Mouse (Mus musculus) v-Abl transformed pro-B cells (cell line): Measurements from ENCODE around the gene Mtfp1.
"Not testable (repeated sequence)": the region's sequence is repeated elsewhere in the genome, so short reads cannot be mapped to it uniquely, and the experiment has no call there.

Source experiments
- in situ Hi-C, 2 experiments: fragments of 400-800 bp; cut with MboI; formaldehyde crosslinking; loops; one replicate each; pipeline ENCODE4 v1.15.1; 2025; ENCODE audit not compliant: unreplicated experiment in 2 of 2

The Mtfp1 gene

DNA sequence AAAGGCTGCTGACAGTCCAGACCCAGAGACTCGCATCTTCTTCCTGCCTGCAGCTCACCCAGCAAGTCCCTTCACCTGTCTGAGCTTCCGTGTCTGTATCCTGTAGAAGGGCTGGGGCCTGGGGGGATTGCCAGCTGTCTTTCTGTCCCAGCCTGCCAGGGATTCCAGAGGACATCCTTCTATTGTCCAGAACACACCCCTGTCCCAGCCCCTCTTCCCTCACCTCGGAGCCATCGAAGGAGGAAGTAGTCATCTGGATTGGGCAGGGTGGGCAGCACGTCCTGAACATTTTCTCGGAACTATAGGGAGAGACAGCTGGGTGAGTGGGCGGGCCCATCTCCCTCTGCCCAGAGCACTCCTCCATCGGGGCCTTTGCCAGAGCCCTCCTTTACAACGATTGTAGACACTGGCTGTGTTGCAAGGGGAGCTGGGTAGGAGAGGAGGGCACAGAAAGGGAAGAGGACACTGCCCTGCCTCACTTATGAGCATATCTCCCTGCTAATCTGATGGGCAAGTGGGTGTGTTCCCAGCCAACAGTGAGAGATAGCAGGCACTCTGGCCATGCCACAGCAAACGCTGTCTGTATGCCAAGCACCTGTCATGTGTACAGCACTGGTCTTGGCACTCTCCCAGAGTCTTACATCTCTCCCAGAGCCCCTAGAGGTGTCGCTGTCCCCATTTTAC lies 21.4 kb upstream of the Mtfp1 start:
- in situ Hi-C loops: no loop called here

DNA sequence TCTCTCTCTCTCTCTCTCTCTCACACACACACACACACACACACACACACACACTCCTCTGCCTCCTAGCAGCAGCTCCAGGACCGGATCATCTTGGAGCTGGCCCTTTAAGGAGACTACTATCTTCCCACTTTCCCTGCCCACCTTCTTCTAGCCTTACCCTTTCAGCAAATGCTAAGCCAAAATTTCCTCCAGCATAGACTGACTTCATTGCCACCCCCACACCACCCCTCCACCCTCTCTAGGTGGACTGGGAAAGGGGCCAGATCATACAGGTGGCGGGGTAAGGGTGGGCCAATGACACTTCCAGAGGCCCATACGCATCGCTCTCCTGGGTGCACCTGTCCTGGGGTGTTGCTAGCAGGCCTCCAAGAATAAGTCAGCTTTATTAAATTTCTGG lies 20.2 kb upstream of the Mtfp1 start:
- in situ Hi-C loops: no loop called here

DNA sequence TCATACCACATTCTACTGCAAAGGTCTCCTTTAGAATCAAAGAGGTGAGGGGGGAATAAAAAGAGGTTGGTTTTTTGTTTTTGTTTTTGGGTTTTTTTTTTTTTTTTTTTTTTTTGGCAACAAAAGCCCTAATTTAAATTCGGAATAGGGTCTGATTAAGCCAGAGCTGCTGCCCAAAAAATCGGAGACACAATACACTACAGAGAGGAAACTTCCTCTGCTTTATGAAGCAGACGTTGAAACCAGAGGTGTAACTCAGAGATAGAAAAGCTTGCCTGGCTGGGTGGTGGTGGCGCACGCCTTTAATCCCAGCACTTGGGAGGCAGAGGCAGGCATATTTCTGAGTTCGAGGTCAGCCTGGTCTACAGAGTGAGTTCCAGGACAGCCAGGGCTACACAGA lies 19.3 kb upstream of the Mtfp1 start:
- in situ Hi-C loops: not testable (repeated sequence)

DNA sequence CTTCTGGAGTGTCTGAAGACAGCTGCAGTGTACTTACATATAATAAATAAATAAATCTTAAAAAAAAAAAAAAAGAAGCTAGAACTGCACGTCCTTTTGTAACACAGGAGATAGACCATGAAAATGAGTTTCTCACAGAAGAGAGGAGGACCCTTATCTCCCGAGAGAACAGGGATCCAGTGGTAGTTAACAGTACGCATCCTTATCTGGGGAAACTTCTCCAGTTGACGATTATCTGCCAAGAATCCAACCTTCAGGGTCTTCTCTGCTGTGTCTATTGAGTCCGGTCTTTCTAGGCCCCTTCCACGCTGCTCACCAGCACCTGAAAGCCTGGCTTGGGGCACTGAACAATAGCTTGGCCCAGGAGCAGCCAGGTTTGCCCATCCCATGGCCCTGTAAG lies 18.7 kb upstream of the Mtfp1 start:
- in situ Hi-C loops: no loop called here

DNA sequence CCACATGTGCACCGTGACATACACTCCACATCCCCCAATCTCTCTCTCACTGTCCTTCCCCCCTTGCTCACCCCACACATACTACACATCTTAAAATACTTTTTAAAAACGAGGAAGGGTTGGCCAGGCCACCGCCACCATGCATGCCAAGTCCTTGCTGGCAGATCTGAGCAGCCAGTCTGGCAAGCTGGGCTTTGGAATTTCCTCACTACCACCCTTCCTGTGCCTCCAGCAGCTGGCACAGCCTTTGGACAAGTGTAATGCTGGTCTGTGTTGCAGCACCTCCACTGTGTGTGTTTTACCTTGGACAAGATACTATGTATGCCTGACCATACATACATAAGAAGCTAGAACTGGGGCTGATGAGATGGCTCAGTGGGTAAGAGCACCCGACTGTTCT lies 18.3 kb upstream of the Mtfp1 start:
- in situ Hi-C loops: no loop called here

DNA sequence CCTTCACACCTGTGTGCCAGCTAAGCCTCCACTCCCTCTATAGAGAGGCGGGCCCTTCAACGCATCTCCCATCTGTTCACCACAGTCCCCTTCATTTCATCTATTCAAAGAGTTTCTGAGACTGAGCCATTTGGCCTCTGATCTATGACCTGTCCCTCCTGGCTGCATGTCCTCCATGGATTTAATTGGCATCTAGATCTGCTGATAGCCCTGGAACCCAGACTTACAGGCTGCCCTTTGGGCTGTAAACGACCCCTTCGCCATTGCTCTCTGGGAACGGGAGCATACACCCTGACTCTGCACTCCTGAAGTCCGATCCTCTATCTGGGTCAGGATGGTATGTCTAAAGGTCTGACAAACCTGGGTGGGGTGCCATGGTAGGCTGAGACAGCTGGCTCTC lies 17.6 kb upstream of the Mtfp1 start:
- in situ Hi-C loops: no loop called here

DNA sequence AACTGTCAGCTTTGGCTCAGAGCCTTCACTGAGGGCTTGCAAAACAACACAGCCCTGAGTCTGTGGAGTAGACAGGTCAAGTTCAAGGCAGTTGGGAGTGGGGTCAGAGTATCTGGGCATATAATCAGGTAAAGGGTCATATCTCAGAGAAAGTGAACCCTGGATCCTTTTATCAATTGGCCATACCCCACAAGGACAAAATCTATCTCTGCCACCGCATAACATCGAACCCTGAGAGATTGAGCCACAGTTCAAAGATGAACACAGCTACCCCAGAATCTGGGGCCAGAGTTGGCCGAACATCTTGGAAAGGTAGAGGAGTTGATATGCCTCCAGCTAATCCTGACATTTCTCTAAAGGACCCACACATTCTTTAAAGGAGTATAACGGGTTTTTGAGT lies 16.8 kb upstream of the Mtfp1 start:
- in situ Hi-C loops: no loop called here

DNA sequence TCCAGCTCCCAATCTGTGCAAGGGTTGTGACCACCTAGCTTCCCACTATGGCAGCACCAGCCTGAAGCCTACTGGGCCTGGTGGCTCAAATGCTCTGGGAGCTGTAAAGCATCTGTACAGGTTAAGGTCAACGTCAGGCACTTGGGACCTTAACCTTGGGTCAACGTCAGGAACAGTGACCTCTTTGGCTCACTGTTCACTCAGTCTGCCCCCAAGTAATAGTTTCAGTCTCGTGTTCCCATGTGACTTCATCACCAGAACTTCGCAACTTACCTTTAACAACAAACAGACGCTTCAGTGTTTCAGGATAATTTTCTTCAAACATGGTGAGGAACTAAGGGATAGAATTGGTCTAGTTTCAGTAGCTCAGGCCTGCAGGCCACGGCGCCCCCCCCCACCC lies 13.4 kb upstream of the Mtfp1 start:
- in situ Hi-C loops: no loop called here

DNA sequence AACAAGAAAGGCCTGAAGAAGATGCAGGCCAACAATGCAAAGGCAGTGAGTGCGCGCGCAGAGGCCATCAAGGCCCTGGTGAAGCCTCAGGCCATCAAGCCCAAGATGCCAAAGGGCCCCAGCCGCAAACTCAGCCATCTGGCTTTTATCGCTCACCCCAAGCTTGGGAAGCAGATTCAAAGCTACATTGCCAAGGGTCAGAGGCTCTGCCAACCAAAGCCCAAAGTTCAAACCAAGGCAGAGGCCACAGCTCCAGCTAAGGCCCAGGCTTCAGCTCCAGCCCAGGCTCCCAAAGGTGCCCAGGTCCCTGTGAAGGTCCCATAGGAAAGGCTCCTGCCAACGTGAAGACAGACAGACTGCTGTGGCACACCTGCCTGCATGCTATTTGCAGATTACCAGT lies 12.7 kb upstream of the Mtfp1 start:
- in situ Hi-C loops: not testable (repeated sequence)

DNA sequence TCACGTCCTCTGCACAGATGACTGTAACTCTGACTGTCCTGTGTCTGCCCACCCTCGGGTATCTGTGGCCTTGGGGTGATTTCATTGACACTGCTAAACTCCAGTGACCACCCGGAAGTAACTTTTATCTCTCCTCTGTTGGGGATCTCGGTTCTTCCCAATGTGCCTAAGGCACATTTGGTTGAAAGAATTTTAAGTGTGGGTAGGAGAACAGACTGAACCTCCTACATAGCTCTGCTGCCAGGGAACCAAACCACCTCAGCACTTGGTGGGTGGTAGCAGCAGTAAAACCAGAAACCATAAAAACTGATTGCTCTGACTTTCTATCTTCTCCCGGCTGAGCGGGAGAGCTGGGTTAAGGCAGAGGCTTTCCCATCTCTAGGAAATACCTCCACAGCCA lies 10.2 kb upstream of the Mtfp1 start:
- in situ Hi-C loops: no loop called here

DNA sequence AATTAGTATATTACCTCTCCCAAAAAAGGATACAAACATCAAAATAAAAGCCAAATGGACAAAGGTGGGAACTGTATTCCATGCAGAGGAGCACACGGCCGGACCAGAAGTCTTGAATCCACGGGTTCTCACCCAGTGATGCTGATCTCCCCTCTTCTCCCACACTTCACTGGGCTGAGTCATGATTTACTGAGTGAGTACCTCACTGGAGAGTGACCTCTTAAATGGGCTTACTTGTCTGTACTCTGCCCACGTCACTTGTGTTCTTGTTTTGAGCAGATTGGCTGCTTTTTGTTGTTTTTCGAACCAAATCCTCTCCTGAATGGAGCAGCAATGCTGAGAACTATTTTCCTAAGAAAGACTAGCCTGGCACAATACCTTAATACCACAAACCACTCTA lies 9.7 kb upstream of the Mtfp1 start:
- in situ Hi-C loops: no loop called here

DNA sequence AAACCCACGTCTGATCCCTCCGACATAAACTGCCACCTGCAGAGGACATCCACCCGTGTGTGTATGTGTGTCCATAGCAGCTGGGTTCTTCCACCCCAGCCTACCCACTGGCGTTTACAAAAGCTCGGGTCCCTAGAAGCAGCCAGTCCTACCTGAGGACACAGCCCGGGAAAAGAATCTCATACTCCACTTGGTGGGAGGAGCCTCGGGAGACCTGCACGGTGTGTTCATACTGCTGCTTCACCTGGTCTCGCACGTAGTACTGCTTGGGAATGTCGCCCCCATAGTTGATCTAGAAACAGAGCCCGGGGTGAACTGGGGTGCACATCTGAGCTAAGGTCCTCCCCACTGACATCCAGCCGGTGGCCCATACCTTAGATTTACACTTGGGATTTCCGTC lies 8.3 kb upstream of the Mtfp1 start:
- in situ Hi-C loops: no loop called here

DNA sequence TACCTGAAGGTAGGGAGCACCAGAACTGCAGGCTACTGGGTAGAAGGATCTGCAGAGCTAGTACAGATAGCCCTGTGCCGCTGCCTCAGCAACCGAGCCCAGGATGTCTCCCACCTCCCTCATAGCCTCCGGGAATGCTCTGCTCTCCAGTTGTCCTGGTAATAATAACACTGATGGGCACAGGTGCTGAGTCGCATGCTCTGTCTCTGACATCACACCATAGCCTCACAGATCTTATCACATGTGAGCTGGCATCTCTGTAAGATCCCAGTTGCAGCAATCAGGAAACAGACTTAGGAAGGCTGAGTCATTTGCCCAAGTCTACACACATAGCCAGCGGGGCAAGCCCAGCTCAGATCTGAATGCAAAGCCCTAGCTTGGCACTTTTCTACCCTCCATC lies 6.6 kb upstream of the Mtfp1 start:
- in situ Hi-C loops: no loop called here

DNA sequence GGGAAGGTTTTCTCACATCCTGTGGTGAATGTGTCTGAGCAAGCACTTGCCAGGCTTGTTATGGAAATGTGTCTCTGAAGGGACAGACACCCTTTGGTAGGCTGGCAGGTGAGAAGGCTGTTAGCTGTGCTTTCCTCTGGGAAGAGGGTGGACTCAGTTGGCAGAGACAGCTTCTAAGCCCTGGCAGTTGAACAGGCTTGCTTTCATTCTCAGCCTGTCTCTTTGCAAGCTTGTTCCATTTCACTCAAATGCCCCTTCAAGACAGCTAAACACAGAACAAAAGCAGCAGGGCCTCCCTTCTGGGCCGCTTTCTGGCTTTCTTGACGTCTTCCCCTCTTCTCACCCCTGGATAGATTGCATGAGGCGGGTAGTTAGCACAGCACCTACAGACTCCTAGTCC lies 4.2 kb upstream of the Mtfp1 start:
- in situ Hi-C loops: no loop called here

DNA sequence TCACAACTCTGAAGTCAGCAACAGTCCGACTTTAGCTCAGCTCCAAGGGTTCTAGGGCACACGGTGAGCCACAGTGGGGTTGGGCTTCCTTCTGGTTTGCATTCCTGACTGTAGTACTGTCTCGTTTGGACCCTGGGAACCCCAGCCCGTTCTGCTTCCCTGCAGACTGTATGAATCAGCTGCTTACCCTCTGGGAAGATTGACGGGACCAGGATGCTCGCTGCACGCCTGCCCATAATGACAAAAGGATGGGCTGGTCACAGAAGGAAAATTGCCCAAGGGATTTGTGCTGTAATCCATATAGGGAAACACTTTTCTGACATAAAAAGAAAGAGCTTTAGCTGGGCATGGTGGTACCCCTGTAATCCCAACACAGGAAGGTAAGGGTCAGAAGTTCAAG lies 3.6 kb upstream of the Mtfp1 start:
- in situ Hi-C loops: no loop called here

DNA sequence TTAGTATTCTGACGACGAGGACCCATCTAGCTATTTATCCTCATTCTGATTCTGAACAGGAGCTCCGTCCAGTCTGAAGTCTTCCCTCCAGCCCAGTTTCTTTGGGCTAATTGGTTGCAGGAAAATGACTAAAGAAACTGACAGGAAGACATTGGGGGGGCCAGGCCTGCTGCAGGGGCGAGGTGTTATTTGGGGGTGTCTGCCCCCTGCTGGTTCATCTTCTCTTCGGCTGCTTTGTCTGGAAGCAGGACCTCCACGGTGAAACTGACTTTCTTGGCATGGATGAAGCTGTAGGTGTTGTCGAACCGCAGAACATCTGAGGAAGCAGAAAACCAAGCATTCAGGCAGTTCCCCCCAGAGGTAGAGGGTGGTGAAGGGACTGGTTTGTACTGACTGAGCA lies 2.9 kb upstream of the Mtfp1 start:
- in situ Hi-C loops: no loop called here

DNA sequence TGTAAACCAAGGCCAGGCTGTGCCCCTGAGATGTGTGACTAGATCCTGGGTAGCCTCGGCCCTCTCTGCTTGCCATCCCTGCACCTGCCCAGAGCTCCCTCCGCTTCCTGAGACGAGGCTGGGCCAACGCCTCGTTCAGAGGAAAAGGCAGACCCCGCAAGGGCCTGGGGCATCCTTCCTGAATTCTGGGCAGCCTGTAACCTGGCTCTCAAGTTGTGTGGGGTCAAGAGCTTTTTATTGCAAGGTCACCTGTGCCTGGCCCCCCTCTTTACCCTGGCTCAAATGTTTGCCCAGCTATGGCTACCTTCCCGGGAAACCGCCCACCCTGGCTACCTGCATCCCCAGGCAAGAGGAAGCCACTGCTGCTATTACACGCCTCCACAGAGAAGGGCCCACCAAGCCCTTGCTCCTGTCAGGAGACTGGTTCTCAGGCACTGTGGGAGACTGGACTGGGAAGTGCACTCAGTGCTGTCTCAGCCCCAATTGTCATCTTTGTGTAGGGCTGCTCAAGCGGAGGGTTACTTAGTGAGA lies 1.9 kb upstream of the Mtfp1 start:
- in situ Hi-C loops: no loop called here

DNA sequence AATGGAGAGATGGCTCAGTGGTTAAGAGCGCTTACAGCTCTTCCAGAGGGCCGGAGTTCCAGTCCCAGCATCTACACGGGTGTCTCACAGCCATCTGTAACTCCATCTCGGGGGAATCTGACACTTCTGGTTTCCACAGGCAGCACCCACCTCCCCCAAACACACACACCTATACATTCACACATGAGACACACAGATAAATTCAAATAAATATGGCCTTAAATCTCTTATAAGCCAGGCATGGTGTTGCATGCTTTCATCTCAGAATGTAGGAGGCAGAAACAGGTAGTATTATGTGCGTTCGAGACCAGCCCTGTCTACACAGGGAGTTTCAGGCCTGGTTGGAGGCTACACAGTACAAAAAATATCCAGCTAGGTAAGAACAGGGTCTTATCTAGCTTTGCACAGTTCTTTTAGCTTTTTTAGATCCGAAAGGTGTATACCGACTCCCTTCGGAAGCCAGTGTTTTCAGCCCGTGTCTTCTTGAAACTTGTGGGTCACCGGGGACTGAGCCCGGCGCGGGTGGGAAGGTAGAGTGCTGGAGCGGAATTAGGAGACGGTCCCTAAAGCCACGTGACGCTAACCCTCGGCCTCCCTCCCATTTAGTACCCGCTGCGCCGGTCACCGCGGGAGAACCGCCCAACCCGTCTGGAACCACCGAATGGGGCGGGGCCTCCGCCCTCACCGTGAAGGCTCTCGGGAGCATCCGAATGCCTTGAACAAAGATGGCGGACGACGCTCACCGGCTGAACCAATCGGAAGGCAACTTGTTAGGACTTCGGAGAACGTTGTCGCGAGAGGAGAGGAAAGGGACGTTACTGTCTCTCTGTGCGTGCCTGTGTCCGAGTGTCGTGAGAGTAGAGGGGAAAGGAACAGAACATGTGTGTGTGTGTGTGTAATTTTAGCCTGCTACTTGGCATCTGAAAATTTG lies 1.1 kb upstream of the Mtfp1 start:
- in situ Hi-C loops: no loop called here

DNA sequence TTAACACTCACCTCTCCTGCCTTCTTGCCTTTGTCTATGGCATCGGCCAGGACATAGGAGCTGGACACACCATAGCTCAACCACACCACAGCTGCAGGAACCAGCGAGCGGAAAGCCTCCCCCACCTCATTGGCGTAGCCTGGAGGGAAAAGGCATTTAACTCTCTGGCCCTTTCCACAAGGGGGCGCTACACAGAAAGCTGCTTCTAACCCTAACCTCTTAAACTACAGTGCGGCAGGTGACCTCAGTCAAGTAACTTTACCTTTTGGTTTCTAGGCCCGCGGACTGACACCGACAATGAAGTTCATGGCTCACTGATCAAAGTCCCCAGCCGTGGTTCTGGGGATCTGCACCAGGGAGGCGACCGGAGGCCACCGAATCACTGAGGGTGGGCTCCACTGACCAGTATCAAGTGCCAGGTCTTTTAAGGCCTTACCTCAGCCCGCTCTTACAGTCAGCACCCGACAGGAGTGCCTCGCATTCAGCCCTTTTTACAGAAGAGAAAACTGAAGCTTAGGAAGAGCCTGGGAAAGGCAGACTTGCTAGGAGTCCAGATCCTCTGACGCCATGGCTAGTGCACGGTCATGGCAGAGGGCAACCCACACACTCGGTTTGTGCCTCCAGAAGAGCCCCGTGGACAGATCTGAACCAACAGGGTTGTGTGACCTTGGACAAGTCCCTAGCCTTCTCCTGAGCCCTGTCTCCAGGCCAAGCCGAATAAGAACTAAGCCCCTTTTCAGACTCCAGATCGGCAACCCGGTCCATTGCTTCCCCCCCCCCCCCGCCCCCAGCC lies 671 bp downstream of the Mtfp1 start:
- in situ Hi-C loops: no loop called here

DNA sequence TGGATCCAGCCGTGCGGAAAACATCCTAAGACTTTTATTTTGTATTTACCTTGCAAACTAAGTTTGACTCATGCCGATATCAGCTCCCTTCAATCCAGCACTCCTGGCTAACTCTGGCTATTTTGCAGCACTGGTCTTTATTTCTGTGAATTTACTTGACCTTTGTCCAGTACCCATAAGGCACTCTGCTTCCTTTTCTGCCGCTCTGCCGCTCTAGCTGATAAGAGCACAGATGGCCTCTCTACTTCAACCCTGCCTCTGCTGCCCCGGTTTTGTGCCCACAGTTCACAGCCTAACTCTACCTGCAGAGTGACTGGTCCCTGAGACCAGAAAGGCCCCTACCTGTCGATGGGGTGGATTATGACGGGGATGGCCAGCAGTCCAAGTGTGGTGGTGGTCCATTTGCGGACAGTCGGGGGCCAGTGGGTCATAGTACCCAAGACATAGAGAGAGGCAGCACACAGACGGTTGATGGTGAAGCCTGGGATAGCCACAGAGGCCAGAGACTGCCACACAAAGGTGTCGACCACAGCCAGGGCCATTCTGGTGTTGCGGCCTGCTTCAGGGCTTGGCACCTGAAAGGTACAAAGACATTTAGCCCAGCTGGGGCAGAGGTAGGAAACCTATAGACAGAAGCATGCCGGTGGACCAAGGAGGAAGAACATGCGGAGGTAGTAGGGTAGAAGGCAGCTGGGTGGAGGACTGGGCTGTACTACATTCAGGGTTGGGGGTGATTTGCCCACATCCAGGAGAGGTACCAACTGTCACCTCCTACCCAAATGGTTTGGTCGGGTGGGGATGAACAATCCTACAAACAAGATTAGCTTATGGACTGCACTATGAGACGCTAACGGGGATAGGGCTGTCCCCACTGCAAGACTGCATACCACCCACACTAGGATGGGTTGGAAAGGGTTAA lies 1.5 kb downstream of the Mtfp1 start:
- in situ Hi-C loops: no loop called here
